Mouse (Mus musculus) 3T3-L1 (cell line): ENCODE results near the gene Dmc1.

Experiments used
- DNase-seq: peaks from one replicate; pipeline ENCODE4 v3.0.0-alpha.2; 2015; ENCODE audit warnings: low read depth, low spot score

The Dmc1 gene

DNA sequence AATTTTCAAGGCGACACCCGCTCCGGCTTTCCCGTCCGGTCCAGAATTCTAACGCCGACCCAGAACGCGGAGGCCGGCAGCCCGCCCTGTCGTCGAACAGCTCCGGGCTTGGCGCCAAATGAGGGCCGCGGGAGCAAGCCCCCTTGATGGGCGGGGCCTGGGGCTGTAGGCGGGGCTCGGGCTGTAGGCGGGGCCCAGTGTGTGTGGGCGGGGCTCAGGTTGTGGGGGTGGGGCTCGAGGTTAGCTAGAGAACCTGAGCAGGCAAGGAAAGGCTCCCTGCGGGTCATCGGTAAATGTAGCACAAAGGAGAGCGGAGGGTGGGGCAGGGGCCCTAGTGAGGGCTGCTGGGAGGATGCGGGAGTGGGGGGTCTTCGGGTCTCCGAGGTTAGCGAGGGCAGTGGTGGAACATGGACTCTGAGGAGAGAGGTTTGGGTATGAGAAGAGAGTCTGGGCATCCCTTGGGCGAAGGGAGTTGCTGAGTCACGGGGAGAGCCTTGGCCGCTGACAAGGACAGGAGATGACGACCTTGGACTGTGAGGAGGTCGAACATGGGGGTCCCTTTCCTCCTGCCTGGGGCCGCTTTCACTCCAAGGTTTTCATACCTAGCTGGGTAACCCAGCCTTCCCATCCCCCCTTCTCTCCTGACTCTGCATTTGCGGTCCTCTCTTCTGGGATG, at the start of gene Dmc1:
TSS of gene Dmc1 (minus strand) at position 120 of the 676 bp plus-strand sequence.
- no peak for DNase-seq

DNA sequence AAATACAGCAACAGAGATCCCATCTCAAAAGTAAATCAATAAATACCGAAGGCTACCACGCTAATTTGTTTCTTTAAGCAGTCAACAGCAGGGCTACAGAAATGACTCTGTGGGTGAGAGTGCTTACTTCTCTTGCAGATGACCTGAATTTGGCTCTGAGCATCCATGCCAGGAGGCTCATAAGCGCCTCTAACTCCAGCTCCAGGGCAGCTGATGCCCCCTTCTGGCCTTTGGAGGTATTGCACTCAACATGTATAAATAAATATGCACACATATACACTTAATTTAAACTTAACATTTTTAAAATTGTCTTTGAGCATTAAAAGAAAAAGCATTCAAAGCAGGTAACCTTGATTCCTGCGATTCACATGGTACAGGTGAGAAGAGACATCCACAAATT, 46.6 kb upstream of the Dmc1 start:
- DNase-seq = peak; percentile 51

DNA sequence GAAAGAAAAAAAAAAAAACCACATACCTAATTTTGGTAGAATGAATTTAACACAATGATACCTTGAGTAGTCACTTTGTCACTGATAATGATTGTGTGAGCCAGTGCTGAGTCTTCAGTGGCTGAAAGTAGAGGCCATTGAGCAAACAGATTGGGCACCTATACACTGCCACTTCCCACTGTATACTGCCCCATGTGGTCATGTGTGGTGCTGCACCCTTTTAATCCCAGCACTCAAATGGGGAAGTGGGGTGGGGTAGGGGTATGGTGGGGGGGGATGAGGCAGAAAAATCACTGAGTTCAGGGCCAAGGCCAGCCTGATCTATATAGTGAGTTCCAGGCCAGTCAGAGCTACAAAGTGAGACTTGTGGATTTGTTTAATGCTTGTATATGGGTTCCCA, 45.7 kb upstream of the Dmc1 start:
- peak; percentile 35 for DNase-seq

DNA sequence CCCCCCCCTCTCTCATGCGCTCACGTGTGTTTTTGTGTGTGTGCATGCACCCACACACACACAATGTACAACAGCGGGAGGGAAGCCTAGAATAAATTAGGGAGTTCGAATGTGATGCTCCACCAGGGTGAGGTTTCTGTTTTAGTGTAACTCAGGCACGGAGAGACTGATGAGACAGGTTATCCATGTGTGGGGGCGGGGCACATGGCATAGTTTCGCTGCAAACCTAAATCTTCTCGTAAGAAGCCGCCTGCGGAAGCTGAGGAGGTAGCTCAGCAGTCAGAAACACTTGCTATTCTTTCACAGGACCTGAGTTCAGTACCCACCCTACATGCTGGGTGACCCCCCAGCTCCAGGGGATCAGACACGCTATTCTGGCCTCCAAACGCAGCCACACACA, 43.2 kb upstream of the Dmc1 start:
- no peak for DNase-seq

DNA sequence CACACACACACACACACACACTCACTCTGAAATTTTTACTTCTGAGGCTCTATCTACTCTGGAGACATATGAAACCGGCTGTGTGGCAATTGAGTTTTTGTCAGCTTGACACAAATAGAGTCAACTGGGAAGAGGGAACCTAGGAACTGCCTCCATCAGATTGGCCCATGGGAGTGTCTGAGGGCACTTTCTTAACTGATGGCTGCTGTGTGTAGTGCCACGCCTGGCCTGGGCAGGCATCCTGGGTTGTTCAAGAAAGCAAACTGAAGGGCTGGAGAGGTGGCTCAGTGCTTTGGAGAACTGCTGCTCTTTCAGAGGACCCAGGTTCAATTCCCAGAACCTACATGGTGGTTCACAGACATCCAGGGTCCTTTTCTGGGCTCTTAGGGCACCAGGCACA, 40.6 kb upstream of the Dmc1 start:
- no peak for DNase-seq

DNA sequence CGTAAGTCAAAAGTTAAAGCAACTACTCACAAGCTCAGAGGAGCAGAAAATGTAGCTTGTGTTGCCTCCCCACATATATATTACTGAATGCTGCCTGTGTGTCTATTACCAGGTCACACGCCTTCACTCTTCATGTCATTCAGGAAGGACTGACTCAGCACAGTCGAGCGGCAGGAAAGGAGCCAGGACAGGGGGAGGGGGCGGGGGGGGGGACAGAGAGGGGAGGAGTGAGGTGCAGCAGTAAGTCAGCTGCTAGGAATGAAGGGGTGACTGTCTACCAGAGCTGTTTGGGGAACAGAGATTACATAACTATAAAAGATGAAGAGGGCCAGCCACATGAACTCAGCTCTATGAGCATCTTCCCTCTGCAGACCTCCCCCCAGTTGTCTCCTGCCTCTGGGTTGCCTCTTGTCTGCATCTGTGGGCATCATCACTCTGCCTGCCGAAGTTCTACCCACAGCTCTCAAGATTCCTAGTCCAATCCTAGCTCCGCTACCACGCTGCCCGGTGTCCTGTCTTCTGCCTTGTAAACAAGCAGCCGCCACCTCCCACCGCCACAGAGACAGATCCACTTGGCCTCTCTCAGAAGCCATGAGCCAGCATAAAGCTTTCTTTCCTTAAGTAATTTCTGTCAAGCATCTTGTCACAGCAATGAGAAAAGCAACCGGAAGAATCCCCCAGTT, 36.4 kb upstream of the Dmc1 start:
- DNase-seq = no peak

DNA sequence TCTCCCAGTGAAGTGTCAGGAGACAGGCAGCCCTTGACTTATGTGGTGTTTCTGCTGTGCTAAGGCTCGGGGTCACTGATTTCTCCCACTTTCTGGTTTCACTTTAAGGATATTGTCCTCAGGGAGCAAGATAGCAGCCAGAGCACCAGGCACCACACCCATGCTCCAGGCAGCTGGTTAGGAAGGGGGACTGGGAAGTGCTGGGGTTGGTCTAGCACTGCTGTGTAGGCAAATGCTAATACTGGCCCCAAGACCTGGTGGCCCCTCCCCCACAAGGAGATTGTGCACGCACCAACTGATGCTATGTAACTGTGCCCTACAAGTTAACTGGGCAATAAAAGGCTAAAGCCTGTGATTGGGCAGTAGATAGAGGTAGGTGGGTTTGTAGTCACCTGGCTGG, 25.6 kb upstream of the Dmc1 start:
- no peak for DNase-seq

DNA sequence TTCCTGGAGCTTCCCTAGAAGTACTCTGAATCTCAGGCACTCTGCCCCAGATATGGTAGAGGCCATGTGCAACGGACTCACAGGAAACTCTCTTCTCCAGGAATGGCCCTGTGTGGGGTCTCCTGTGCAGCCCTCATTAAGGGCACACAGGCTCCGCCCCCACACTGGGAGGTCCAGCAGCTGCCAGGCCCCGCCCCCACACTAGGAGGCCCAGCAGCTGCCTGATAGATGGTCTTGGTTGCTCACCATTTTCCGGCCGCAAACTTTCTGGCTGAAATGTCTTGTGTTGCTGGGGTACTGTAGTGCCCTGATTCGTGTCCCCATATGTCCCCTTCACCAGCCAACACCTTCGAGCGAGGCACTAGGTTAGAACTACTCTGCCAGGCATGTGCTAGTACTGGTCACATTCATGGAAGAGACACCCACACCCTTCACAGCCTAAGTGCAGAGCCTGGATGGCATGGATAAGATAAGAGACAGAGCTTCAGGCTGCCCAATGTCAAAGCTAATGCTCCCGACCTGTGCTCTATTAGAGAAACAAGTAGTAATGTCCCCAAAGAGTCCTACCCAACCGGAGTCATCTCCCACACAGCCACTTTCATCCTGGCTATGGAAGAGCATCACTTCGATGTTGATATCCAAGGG, 15.0 kb upstream of the Dmc1 start:
- DNase-seq = no peak

DNA sequence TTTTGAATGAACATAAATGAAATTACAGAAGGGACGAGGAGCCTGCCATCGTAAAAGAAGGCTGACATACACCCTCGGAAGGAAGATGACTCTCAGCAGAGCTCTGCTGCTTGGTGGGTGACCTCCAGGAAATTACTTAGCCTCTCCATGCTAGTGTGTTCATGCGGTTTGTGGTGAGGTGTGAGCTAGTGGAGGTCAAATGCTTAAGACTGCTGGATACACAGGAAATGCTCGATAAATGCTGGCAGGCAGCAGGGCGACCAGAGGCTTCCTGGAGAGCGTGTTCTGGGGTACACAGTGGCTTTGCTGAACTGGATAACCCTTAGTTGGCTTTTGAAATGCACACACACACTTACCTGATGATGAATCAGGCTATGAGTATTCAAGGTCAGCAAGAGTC, 13.5 kb upstream of the Dmc1 start:
- no peak for DNase-seq

DNA sequence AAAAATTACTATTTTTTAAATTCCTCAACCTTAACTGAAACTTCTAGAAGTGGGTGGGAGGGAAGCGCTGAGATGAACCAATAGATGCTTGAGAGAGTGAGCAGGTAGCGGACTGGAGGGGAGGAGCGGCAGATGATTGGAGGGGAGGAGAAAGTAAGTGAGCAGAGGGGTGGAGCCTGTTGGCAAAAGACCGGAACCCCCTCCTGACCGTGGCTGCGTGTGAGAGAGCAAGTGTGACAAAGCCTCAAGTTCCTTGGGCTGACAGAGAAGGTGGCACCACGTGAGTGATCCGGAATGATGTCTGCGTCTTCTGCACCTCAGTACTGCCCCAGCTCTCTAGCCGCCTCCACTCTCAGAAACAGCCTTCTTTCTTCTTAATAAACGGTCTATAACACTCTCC, 12.2 kb upstream of the Dmc1 start:
- no peak for DNase-seq

DNA sequence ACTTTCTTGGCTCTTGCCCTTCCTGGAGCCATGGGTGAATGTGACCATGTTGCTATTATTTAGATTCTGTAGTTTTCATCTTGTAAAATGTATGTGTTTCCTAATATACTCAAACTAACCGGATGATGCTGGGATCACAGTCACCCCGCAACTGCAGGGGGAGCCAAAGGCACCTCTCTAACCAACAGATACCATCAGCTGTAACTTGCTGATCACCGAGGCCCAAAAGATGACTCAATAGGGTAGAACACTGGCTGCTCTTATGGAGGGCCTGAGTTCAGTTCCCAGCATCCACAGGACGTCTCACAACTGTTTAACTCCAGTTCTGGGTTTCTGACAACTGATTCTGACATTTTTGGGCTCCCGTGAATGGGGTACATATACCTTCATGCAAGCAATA, 11.8 kb upstream of the Dmc1 start:
- DNase-seq = no peak

DNA sequence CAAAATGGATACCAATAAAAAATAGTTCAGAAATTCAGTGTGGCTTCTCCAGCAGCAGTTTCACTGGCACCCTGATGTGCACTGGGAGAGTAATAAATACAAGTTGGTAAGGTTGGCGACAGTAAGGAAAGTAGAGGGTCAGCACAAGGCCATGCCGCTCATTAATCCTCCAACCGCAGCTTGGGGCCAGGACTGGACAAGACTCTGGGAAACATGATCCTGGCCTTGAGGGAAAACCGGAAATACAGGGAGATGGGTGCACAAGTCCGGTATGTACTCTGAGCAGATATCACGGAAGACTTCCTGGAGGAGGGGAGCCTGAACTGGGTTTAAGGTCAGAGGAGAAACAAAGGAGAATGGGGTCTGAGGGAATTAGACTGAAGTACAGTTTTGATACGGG, 10.6 kb upstream of the Dmc1 start:
- DNase-seq = no peak

DNA sequence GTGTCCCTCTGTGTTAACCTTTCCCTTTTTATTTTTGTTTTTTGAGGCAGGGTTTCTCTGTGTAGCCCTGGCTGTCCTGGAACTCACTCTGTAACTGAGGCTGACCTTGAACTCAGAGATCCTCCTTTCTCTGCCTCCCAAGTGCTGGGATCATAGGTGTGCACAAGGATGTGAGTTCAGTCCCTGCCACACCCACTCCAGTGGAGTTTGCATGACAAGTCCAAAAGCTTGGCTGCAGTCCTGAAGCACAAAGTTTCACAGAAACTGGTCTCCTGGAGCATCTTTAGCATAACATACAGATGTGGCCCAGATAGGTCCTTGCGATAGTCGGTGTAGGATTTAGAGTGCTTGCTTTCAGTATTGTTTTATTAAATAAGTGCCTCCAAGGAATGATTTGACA, 4.3 kb upstream of the Dmc1 start:
- no peak for DNase-seq

DNA sequence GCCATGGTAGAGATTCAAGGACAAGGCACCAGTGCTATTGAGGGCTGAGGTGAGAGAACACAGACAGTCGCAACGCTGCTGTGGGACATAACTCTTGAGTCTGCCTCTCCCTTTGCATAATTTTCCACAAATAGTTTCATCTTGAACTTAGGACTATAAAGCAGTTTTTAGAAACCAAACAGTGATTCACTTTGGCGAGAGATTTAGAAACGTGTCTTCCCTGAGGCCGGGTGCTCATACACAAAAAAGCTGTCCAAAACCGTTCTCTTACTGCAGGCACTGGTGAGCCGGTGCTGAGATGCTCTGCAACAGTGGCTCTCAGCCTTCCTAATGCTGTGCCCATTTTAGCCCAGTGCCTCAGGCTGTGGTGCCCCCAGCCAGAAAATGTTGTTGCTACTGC, 3.3 kb upstream of the Dmc1 start:
- no peak for DNase-seq

DNA sequence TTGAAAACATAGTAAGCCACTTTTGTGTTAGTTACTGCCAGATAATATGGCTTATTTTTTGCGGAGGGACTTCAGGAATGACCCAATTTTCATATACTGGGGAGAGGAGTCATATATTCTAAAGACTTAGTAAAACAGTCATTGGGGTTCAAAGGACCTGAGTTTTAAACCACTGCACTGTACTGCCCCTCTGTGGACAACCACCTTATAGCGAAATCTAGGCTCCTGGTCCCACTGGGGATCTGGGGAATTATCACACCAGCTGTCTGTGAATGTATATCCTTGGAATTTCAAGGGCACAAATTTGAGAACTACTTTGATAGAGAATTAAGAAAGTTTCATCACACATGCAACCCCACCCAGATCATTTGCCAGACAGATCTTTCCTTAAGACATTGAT, 2.8 kb upstream of the Dmc1 start:
- peak; percentile 33 for DNase-seq

DNA sequence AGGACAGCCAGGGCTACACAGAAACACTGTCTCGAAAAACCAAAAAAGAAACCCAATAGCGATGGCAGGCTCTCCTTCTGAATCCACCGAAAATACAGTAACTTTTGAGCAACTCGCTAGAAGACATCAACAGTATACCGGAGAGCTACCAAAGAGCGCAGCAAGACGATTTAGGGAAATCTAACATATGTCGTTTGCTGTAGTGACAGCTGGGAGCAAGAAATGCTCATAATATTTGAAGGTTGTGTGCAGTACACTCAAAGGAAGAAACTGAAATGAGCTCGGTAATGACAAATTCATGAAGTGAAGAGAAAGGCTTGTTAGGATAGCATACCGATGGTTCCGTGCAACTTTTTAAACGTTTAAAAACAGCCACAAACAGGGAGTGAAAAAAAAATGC, 1.3 kb upstream of the Dmc1 start:
- DNase-seq = no peak

DNA sequence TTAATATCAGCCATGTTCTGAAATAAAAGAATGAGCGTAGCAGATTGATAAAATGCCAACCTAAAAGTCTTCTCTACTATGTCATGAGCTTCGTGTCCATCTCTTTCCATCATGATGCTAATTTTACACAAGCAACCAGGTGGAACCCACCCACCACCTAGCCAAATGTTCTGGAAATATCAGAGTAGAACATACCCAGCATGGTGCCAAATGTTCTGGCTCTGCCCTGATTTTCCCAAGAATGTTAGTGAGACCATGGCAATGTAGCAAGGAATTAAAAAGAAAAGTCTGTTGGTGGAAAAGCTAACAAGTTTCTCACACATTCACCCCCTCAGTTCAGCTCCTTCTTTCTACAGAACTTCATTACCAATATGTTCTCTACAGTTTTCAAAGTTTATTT, 4.7 kb downstream of the Dmc1 start:
- DNase-seq = no peak

DNA sequence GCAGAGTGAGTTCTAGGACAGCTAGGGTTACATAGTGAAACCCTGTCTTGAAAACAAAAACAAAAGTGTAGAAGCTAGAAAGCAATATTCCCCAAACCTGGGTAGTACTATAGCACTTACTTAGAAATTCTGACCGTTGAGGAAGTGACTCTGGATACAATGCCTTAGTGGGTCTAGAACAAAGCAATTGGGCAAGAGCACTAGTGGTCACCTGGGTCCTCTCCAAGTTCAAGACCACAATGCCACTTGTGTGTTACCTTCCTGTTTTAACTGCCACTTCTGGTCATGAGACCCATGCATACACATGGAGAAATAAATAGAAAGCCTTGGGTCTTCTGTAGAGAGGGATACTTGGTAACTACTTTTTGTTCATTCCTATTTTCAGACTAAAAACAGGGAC, 6.2 kb downstream of the Dmc1 start:
- DNase-seq = no peak

DNA sequence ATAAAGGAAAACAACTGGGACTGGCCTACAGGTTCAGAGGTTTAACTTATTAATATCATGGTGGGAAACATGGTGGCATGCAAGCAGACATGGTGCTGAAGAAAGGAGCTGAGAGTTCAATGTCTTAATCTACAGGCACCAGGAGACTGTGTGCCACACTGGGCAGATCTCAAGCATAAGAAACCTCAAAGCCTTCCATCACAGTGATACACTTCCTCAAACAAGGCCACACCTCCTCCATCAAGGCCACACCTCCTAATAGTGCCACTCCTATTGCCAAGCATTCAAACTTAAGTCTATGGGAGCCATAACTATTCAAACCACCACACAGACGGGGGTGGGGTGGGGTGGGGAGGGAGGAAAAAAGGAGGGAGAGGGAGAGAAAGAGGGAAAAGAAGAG, 23.3 kb downstream of the Dmc1 start:
- DNase-seq = no peak

DNA sequence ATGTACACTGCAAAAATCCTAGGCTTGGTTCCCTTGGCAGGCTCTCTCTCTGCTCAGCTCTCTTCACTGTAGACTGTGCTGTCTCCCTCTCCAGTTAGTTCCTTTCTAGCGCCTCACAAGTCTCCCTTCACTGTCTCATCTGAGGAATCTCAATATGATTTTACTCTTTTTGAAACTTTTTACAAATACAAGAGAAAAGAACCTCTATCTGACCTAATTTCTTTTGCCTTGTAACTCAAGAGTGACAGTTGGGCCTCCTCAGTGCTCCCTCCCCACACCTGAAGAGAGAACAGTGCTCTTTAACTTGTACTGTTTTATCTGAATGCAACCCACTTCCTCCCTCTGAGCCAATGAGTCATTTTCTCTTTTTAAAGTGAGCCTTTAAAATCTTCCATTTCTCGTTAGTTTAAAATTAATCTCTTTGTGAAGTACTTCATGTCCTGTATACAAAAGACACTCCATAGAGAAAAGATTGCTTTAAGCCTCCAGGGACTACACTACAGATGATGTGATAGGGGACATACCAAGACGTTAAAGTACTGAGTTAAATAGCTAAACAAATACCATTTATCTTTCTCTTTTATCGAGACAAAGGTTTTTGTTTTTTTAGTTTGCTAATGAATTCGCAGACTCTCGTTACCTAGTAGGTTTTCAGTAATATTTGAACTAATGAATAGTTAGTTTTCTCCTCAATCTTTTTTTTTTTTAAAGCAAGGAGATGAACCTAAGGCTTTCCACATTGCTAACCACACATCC, 27.1 kb downstream of the Dmc1 start:
- DNase-seq = no peak

DNA sequence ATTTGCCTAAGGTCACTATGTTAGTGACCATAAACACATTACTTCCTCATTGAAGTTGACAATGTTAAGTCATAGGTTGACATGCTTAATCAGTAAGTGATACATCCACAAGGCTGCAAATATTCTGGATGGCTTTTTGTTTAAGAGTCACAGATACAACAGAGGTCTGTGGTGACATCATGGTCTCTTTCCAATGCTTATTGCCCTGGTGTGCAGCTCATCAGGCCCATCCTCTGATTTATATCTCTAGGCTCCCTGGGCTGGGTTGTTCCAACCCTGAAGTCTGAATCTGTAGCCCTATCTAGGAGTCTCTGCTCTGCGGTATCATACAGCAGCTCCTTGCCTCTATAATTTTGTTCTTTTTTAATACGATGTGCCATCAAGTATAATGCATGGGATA, 28.0 kb downstream of the Dmc1 start:
- no peak for DNase-seq

DNA sequence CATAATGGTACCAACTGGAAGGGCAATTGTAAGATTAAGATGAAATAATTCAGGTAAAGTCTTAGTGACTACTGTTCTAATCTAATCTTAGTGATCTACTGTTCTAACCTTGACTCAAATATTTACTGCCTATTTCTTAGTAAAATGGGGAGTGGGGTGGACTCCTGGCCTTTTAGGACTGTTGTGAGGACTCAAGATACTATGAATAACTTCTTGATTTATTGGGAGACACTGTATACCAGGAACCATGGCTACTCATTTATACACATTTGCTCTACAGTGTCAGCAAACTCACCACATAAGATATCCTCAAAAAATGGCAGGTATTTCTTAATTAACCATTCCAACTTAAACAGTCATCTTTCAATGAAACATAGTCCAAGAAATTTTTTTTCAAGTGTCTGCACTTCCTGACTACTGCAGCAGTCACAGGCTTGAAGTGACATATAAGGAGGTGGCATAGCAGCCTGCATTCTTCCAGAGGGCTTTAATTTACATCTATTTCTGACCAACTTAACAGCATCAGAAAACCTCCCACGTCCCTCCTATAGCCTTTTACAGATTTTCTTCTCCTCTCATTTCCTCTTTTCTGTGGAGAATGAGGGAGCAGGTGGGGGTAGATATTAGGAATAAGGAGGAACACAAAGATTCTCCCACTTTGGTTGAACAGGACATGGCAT, 29.2 kb downstream of the Dmc1 start:
- no peak for DNase-seq
